Mouse (Mus musculus) heart, postnatal 0 days (tissue): ENCODE measurements around the gene Imp4. TPM values are rescaled to one million over a fixed set of nuclear protein-coding genes. Genes with fewer than 3 reads are reported as not detected.

Source experiments
- ATAC-seq: fragments of 200-750 bp; cut with Nextera tagmentation; 2 replicates; pipeline ENCODE4 v1.8.0; 2017; ENCODE audit warnings: low read depth, moderate number of reproducible peaks, moderate library complexity; ENCODE audit not compliant: insufficient read depth
- DNase-seq: peaks from one replicate; pipeline ENCODE4 v3.0.0-alpha.2; 2016; ENCODE audit warnings: low spot score
- H3K27ac ChIP-seq: fragments of 300-500 bp; sonication (generic); 2 replicates; pipeline ENCODE4 v1.5.1; 2014; ENCODE audit warnings: low read depth, mild to moderate bottlenecking
- H3K27me3 ChIP-seq: fragments of 300-500 bp; sonication (generic); 2 replicates; pipeline ENCODE4 v1.6.1; 2014; ENCODE audit warnings: low read length, mixed read lengths; ENCODE audit not compliant: control insufficient read depth, insufficient read depth
- H3K36me3 ChIP-seq: fragments of 300-500 bp; sonication (generic); replicated peaks from 2 replicates; pipeline ENCODE4 v1.6.1; 2014; ENCODE audit warnings: low read length, mixed read lengths; ENCODE audit not compliant: control insufficient read depth, insufficient read depth
- H3K4me1 ChIP-seq: fragments of 300-500 bp; sonication (generic); 2 replicates; pipeline ENCODE4 v1.6.1; 2014; ENCODE audit warnings: antibody characterized with exemption; ENCODE audit not compliant: control insufficient read depth, insufficient read depth
- H3K4me2 ChIP-seq: fragments of 300-500 bp; sonication (generic); 2 replicates; pipeline ENCODE4 v1.6.1; 2014; ENCODE audit warnings: low read depth, mild to moderate bottlenecking, low read length, moderate library complexity
- H3K4me3 ChIP-seq: fragments of 300-500 bp; sonication (generic); 2 replicates; pipeline ENCODE4 v1.5.1; 2014; ENCODE audit warnings: low read depth, low read length
- H3K9ac ChIP-seq: fragments of 300-500 bp; sonication (generic); replicated peaks from 2 replicates; pipeline ENCODE4 v1.6.1; 2014; ENCODE audit warnings: low read depth, low read length, mixed read lengths
- H3K9me3 ChIP-seq: fragments of 300-500 bp; sonication (generic); replicated peaks from 2 replicates; pipeline ENCODE4 v1.6.1; 2016; ENCODE audit warnings: low read length; ENCODE audit not compliant: control insufficient read depth
- CTCF ChIP-seq: IDR thresholded peaks from 2 replicates; pipeline ENCODE4 v1.5.1; 2016; ENCODE audit warnings: antibody characterized with exemption, control low read depth, low read depth
- EP300 ChIP-seq: IDR thresholded peaks from 2 replicates; pipeline ENCODE4 v1.6.1; 2016; ENCODE audit warnings: antibody characterized with exemption, low read depth
- WGBS: fragments of 180-500 bp; shearing (Covaris S2); extraction: QIAGEN DNeasy Blood & Tissue Kit; methylation state at CpG from one replicate; pipeline ENCODE4 v1.1.7; 2014; 5-methylcytosine and 5-hydroxymethylcytosine counted together
- polyA plus RNA-seq: library from polyadenylated mRNA; unstranded; fragments of >200 nt; fragmentation: Nextera tagmentation; extraction: Ambion mirVana; gene quantifications from 2 replicates; pipeline ENCODE4 v1.2.1, GENCODE M21; 2015
- total RNA-seq: library from RNA; depleted of rRNA; stranded (reverse); fragments of >200 nt; gene quantifications from 2 replicates; pipeline ENCODE4 v1.2.3, GENCODE M21; 2014; ENCODE audit warnings: low replicate concordance

Imp4 gene
- total and polyA plus RNA-seq, 2 experiments from 2014 or later: 12.4 to 41.6 TPM

DNA sequence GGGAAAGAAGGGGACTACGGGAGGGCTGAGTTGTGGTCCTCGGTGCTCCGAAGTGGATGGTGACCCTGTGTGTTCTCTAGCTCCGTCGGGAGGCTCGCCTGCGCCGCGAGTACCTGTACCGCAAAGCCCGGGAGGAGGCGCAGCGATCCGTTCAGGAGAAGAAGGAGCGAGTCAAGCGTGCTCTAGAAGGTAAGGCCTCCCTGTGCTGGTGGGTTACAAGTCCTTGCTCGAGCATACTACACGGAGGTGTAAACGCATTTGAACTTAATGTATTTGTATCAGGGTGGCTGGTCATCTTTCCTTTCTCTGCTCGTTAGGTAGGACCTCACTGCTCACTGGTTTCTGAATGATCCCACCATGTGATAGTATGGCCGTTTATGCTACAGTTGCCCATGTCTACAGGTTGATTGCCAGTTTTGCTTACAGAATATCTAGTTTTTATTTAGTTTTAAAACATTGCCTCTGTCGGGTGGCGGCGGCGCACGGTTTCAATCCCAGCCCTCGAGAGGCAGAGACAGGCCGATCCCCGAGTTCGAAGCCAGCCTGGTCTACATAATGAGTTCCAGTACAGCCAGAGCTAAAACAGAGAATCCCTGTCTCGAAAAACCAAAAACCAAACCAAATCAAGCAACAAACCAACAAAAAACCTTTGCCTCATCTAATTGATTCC, 445 bp downstream of the Imp4 start:
- Histone ChIP-seq H3K9ac (peak overlapping the region; percentile 40), H3K4me1 (peaks cover 10% of the 10 kb centered on the region), H3K9me3 (no peaks in the 10 kb centered on the region), H3K27me3 (no peaks in the 10 kb centered on the region), H3K27ac (peak overlapping the region; percentile 40), H3K36me3 (peaks cover 26% of the 10 kb centered on the region), H3K4me2 (peak overlapping the region; percentile 94), H3K4me3 (peak overlapping the region; percentile 61)
- DNase-seq (no peak), ATAC-seq (peak; percentile 19)
- TF ChIP-seq EP300 (no peak), CTCF (peak; percentile 37)
- WGBS: 5% methylated on average over 31 of the region's 31 CpGs

GRCm38 (mm10) chr1:34443124-34443523, 3.5 kb downstream of the Imp4 start:
- Histone ChIP-seq H3K4me2 (no peak overlapping the region), H3K36me3 (peaks cover 39% of the 10 kb centered on the region), H3K9ac (no peak overlapping the region), H3K27ac (no peak overlapping the region), H3K9me3 (no peaks in the 10 kb centered on the region), H3K4me1 (peaks cover 10% of the 10 kb centered on the region), H3K27me3 (no peaks in the 10 kb centered on the region), H3K4me3 (no peak overlapping the region)
- 92% methylated on average over 6 of the region's 6 CpGs for WGBS
- ATAC-seq (no peak), DNase-seq (no peak)
- TF ChIP-seq EP300 (no peak), CTCF (no peak)

DNA sequence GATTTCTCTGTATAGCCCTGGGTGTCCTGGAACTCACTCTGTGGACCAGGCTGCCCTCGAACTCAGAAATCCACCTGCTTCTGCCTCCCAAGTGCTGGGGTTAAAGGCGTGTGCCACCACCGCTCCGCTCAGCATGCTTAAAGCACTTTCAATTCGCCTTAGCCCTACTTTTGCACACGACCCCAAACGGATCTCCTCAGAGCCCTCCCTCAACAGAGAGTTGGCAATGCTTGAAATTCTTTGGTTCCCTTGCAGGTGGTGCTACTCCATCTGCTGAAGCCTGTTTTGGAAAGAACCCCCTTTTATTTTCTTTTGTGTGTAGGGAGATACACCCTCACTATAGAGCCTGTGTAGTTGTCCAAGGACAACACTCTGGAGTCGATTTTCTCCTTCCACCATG, 18.8 kb downstream of the Imp4 start:
- TF ChIP-seq EP300 (no peak), CTCF (no peak)
- Histone ChIP-seq H3K27me3 (no peaks in the 10 kb centered on the region), H3K27ac (no peak overlapping the region), H3K4me2 (peak overlapping the region; percentile 84; the same call in 1 of the 2 replicates), H3K9me3 (no peaks in the 10 kb centered on the region), H3K9ac (no peak overlapping the region), H3K4me3 (no peak overlapping the region), H3K36me3 (no peaks in the 10 kb centered on the region), H3K4me1 (peaks cover 9% of the 10 kb centered on the region; the same call in 1 of the 2 replicates)
- ATAC-seq: 0 out of 2 replicates have a peak, but pooled peaks have one; percentile 16
- DNase-seq: no peak
- WGBS: 44% methylated on average over 8 of the region's 8 CpGs

DNA sequence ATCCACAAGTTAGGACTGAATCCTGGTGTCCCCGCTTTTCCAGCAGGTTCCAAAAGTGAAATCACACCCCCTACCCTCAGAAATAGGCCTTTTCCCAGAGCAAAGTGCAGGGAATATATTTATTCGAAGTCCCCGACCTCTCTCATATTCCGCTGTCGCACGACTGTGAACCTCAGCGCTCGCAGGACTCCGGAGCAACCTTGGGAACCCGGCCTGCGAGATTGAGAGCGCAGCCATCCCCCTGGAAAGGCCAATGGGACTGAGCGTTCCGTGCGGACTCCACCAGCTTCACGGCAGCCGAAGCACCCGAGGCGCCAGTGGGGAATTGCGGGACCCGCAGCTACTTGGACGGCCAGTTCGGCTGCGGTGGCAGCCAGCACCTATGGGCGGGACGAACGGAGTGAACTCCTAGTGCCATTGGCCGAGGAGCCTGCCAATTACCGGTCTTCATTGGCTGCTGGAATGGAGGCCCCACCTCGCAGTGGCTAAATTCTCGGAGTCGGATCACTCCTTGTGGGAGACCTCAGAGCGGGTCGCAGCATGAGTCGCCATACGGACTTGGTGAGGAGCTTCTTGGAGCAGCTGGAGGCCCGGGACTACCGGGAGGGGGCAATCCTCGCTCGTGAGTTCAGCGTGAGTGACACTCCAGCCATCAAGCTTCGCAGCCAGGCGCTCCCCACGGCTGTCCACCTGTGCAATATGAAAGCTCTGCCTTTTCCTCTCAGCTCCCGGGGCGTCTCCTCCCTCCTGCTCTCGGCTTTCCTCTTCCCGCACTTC, 19.8 kb downstream of the Imp4 start, which contains the start of gene Ptpn18:
Ptpn18 (plus strand) TSS at position 479 of the 777 bp plus-strand sequence.
- ATAC-seq: peak; percentile 91
- peak within 1 kb of the TSS; percentile 48 for H3K9ac ChIP-seq
- no peaks in the 10 kb centered on the region for H3K9me3 ChIP-seq
- TF ChIP-seq CTCF (0 out of 2 replicates have a peak, but pooled peaks have one; percentile 10), EP300 (no peak)
- H3K4me1 ChIP-seq: peaks cover 9% of the 10 kb centered on the region; the same call in 1 of the 2 replicates
- under 1% methylated on average over 48 of the region's 48 CpGs for WGBS
- H3K27ac ChIP-seq: peak within 1 kb of the TSS; percentile 18; the same call in 1 of the 2 replicates
- peak within 1 kb of the TSS; percentile 49 for H3K4me3 ChIP-seq
- no peaks in the 10 kb centered on the region for H3K36me3 ChIP-seq
- H3K4me2 ChIP-seq: peak within 1 kb of the TSS; percentile 84
- peak; percentile 81 for DNase-seq
- H3K27me3 ChIP-seq: no peaks in the 10 kb centered on the region

DNA sequence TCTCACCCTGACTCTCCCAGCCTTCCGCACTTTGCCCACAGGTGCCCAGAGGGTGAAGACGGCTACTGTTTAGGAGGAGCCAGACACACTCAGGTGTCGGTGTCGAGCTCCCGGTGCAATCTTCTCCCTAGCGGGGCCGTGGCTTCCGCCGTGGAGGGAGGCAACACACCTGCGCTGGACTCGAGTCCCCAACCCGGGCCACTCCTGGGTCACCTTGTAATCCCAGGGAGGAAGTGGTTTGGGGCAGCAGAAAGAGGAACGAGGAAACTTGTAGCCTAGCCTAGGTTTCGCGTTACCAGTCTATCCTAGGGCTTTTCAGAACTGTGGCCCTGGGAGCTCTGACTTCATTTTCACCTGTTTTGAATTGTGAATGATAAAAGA, 20.4 kb downstream of the Imp4 start:
- Histone ChIP-seq H3K27ac (no peak overlapping the region), H3K27me3 (no peaks in the 10 kb centered on the region)

More for the DNA sequence above, 20.4 kb downstream of the Imp4 start:
- H3K9ac ChIP-seq: peak overlapping the region; percentile 48
- TF ChIP-seq EP300: no peak
- no peak for TF ChIP-seq CTCF
- no peaks in the 10 kb centered on the region for H3K36me3 ChIP-seq
- H3K9me3 ChIP-seq: no peaks in the 10 kb centered on the region
- ATAC-seq: no peak
- no peak for DNase-seq
- WGBS: 2% methylated on average over 15 of the region's 15 CpGs
- peak overlapping the region; percentile 49 for H3K4me3 ChIP-seq
- peak overlapping the region; percentile 84 for H3K4me2 ChIP-seq
- H3K4me1 ChIP-seq: peaks cover 9% of the 10 kb centered on the region; the same call in 1 of the 2 replicates
